Mouse (Mus musculus): ENCODE results near the gene Gale.
A peak's percentile ranks its signal among the peaks of the same experiment; 100 is the strongest.
"Not testable (repeated sequence)": the region's sequence is repeated elsewhere in the genome, so short reads cannot be mapped to it uniquely, and the experiment has no call there.

Gene Gale

GRCm38 (mm10) chr4:135963457-135964193 is at the start of gene Gale:
Gale (plus strand) TSS chr4:135963727.
- peak; percentile 83 for DNase-seq (ENCODE audit: low spot score)

- DNase-seq (ENCODE audit: low spot score): no peak
These were observed 44.8 kb upstream of the Gale start for GRCm38 (mm10) chr4:135918635-135919279.

- DNase-seq (ENCODE audit: low spot score): no peak
These were observed 44.3 kb upstream of the Gale start for GRCm38 (mm10) chr4:135919280-135919639.

GRCm38 (mm10) chr4:135920304-135921241 is 43.0 kb upstream of the Gale start, which contains the start of gene Fuca1:
Fuca1 (plus strand) TSS chr4:135920735.
- DNase-seq (ENCODE audit: low spot score): peak; percentile 96

- DNase-seq (ENCODE audit: low spot score): no peak
These were observed 42.0 kb upstream of the Gale start for GRCm38 (mm10) chr4:135921257-135922120.

- DNase-seq (ENCODE audit: low spot score): no peak
These were observed 41.3 kb upstream of the Gale start for GRCm38 (mm10) chr4:135922190-135922589.

- DNase-seq (ENCODE audit: low spot score): no peak
These were observed 39.1 kb upstream of the Gale start for GRCm38 (mm10) chr4:135924418-135924817.

GRCm38 (mm10) chr4:135925341-135925740 is 38.2 kb upstream of the Gale start:
- no peak for DNase-seq (ENCODE audit: low spot score)

- no peak for DNase-seq (ENCODE audit: low spot score)
These were observed 37.2 kb upstream of the Gale start for GRCm38 (mm10) chr4:135926195-135926808.

GRCm38 (mm10) chr4:135926861-135927260 is 36.7 kb upstream of the Gale start:
- no peak for DNase-seq (ENCODE audit: low spot score)

GRCm38 (mm10) chr4:135928376-135928775 is 35.2 kb upstream of the Gale start:
- no peak for DNase-seq (ENCODE audit: low spot score)

GRCm38 (mm10) chr4:135929405-135929804 is 34.1 kb upstream of the Gale start:
- no peak for DNase-seq (ENCODE audit: low spot score)

- DNase-seq (ENCODE audit: low spot score): no peak
These were observed 33.7 kb upstream of the Gale start for GRCm38 (mm10) chr4:135929828-135930227.

- DNase-seq (ENCODE audit: low spot score): no peak
These were observed 33.3 kb upstream of the Gale start for GRCm38 (mm10) chr4:135930239-135930638.

- no peak for DNase-seq (ENCODE audit: low spot score)
These were observed 31.7 kb upstream of the Gale start for GRCm38 (mm10) chr4:135931832-135932231.

- no peak for DNase-seq (ENCODE audit: low spot score)
These were observed 28.6 kb upstream of the Gale start for GRCm38 (mm10) chr4:135934708-135935500.

GRCm38 (mm10) chr4:135935502-135935901 is 28.0 kb upstream of the Gale start:
- DNase-seq (ENCODE audit: low spot score): no peak

- no peak for DNase-seq (ENCODE audit: low spot score)
These were observed 24.7 kb upstream of the Gale start for GRCm38 (mm10) chr4:135938858-135939257.

- DNase-seq (ENCODE audit: low spot score): not testable (repeated sequence)
These were observed 22.5 kb upstream of the Gale start for GRCm38 (mm10) chr4:135941026-135941425.

- DNase-seq (ENCODE audit: low spot score): no peak
These were observed 21.3 kb upstream of the Gale start for GRCm38 (mm10) chr4:135942193-135942592.

All from spleen, adult 12 weeks (tissue).